In the genomic region with DNA sequence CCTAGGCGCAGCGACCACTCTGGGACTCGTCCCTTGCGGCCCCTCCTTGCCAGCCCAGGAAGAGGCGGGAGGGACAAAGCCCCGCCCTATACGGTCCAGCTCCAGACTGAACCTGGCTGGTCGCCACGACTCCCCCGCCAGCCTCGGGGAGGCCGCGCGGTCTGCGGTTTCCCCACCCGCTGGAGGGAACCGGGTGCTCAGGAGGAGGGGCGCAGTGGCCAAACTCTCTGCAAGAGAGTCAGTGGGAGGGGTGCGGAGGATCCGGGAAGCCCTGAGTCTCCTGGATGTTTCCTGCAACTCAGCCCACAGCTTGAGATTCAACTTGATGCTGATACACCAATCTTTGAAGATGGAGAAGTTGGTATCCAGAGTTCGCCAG, we compare ENCODE assay signal across 9 mouse cellular contexts. TPM values are rescaled to one million over a fixed set of nuclear protein-coding genes. Genes with fewer than 3 reads are reported as not detected.
DNase-seq lines count a peak whose midpoint lies in the region; ATAC-seq and TF ChIP-seq lines count a peak whose summit lies in the region.
"Had no signal": no experiment of that assay in that cellular context is flagged by ENCODE, and none has a peak within 500 bp of the region (broad histone marks: within the 10 kb centered on the region; RNA-seq: fewer than 3 reads in every experiment).

No protein-coding gene starts in this region.

- 0 out of 2 replicates have a peak overlapping the region, but pooled peaks have one; percentile 1 for H3K9ac ChIP-seq in intestine, embryonic 14.5 days (ENCODE audit: low read length)
- H3K9ac ChIP-seq in liver, embryonic 14.5 days (replicated peaks) = no peak overlapping the region

- no peak overlapping the region for H3K27ac ChIP-seq in intestine, embryonic 14.5 days (ENCODE audit: low read depth)
- H3K27ac ChIP-seq in liver, embryonic 14.5 days = no peak overlapping the region
- H3K27ac ChIP-seq: macrophage had no signal

- H3K27me3 ChIP-seq in intestine, embryonic 14.5 days (replicated peaks; ENCODE audit: control insufficient read depth, insufficient read depth, low read length) = peaks cover 56% of the 10 kb centered on the region
- peaks cover 47% of the 10 kb centered on the region for H3K27me3 ChIP-seq in liver, embryonic 14.5 days (ENCODE audit: control insufficient read depth, insufficient read depth, low read length)

- peak overlapping the region; percentile 47 for H3K4me3 ChIP-seq in intestine, embryonic 14.5 days (ENCODE audit: low read depth, low read length)
- peak overlapping the region; percentile 14 to 16 for H3K4me3 ChIP-seq in liver, embryonic 14.5 days (ENCODE audit: insufficient read depth in 1 of 2, low read depth in 2 of 2, low read length in 2 of 2)

- intact Hi-C loops in gastrocnemius, postnatal 36 days (cut with DNase I) = no loop called here

- ATAC-seq in frontal cortex, adult (ENCODE audit: low TSS enrichment) = peak; percentile 35; the same call in 1 of the 2 replicates
- peak; percentile 83 for ATAC-seq in intestine, embryonic 14.5 days (replicated peaks; ENCODE audit: low FRiP score, low TSS enrichment, low read depth)
- 0 out of 2 replicates have a peak, but pooled peaks have one; percentile 23 for ATAC-seq in liver, embryonic 14.5 days (ENCODE audit: insufficient read depth)

- peak overlapping the region; percentile 76 for H3K4me2 ChIP-seq in intestine, embryonic 14.5 days (ENCODE audit: low read length)
- peak overlapping the region; percentile 47 for H3K4me2 ChIP-seq in liver, embryonic 14.5 days (ENCODE audit: low read depth)

- no peak for TF ChIP-seq EP300 in liver, embryonic 14.5 days (IDR thresholded peaks at IDR 0.05; ENCODE audit: low read depth)

- H3K36me3 ChIP-seq in intestine, embryonic 14.5 days (ENCODE audit: control insufficient read depth, insufficient read depth, low read length) = no peaks in the 10 kb centered on the region
- no peaks in the 10 kb centered on the region for H3K36me3 ChIP-seq in liver, embryonic 14.5 days (replicated peaks; ENCODE audit: control insufficient read depth, insufficient read depth, low read depth)

- no peak for TF ChIP-seq CTCF in liver, embryonic 14.5 days (IDR thresholded peaks at IDR 0.05; ENCODE audit: low read depth)

- WGBS in intestine, embryonic 14.5 days = 0% methylated on average over 17 of the region's 21 CpGs
- under 1% methylated on average over 21 of the region's 21 CpGs for WGBS in liver, embryonic 14.5 days (ENCODE audit: insufficient replicate concordance)

- DNase-seq in frontal cortex, postnatal 36 days (ENCODE audit: low spot score in 2 of 2) = no peak
- peak; percentile 45 to 69 for DNase-seq in cerebellum, postnatal 25 days
- peak; percentile 68 to 69 for DNase-seq in gastrocnemius, postnatal 36 days
- DNase-seq in intestine, embryonic 14.5 days (ENCODE audit: low spot score) = peak; percentile 83
- DNase-seq in liver, embryonic 14.5 days (ENCODE audit: low read depth in 3 of 3, low spot score in 3 of 3) = no peak
- DNase-seq in neural tube, embryonic 10.5 days (ENCODE audit: extremely low spot score, low spot score) = peak; percentile 65
- DNase-seq in yolk sac, embryonic 10.5 days (ENCODE audit: low spot score) = peak; percentile 60

- H3K9me3 ChIP-seq in intestine, embryonic 14.5 days (ENCODE audit: control insufficient read depth, low read length) = no peaks in the 10 kb centered on the region
- no peaks in the 10 kb centered on the region for H3K9me3 ChIP-seq in liver, embryonic 14.5 days (ENCODE audit: control insufficient read depth, low read length)

- peaks cover 11% of the 10 kb centered on the region for H3K4me1 ChIP-seq in intestine, embryonic 14.5 days (replicated peaks; ENCODE audit: control insufficient read depth, insufficient read depth, low read length)
- H3K4me1 ChIP-seq in liver, embryonic 14.5 days (replicated peaks; ENCODE audit: control insufficient read depth in 2 of 2, insufficient read depth in 2 of 2, low read length in 1 of 2) = no peaks in the 10 kb centered on the region

RNA-seq across cellular contexts. Expression of a gene that starts 38.2 kb away (rescaled TPM):
- 10 to 100 TPM; 22.0 to 22.7 TPM for total RNA-seq in gastrocnemius, postnatal 36 days (2021)
- polyA plus RNA-seq in intestine, embryonic 14.5 days (2014; fragmentation: Nextera tagmentation; extraction: Ambion mirVana) = 21.9 and 28.6 TPM in 2 replicates
- polyA plus RNA-seq in liver, embryonic 14.5 days (2012; rRNA removed) = 6.8 and 7.9 TPM in 2 replicates
- polyA plus RNA-seq in liver, embryonic 14.5 days (2014; fragmentation: Nextera tagmentation; extraction: Ambion mirVana) = 15.1 and 20.0 TPM in 2 replicates

RNA-seq across cellular contexts. Expression of a gene that starts 39.4 kb away (rescaled TPM):
- total RNA-seq in gastrocnemius, postnatal 36 days (2021) = under 1 TPM; 0.18 to 0.49 TPM
- 7.6 and 7.8 TPM in 2 replicates for polyA plus RNA-seq in intestine, embryonic 14.5 days (2014; fragmentation: Nextera tagmentation; extraction: Ambion mirVana)
- 0.36 and 0.38 TPM in 2 replicates for polyA plus RNA-seq in liver, embryonic 14.5 days (2012; rRNA removed)
- 0.42 and 0.59 TPM in 2 replicates for polyA plus RNA-seq in liver, embryonic 14.5 days (2014; fragmentation: Nextera tagmentation; extraction: Ambion mirVana)
- polyA plus RNA-seq: macrophage had no signal

RNA-seq across cellular contexts. Expression of a gene that starts 57.5 kb away (rescaled TPM):
- not detected for total RNA-seq in gastrocnemius, postnatal 36 days (2021)
- 0.07 and 0.08 TPM in 2 replicates for polyA plus RNA-seq in intestine, embryonic 14.5 days (2014; fragmentation: Nextera tagmentation; extraction: Ambion mirVana)
- 0.26 and 0.45 TPM in 2 replicates for polyA plus RNA-seq in liver, embryonic 14.5 days (2012; rRNA removed)
- 0.32 and 0.33 TPM in 2 replicates for polyA plus RNA-seq in liver, embryonic 14.5 days (2014; fragmentation: Nextera tagmentation; extraction: Ambion mirVana)
- polyA plus RNA-seq: macrophage had no signal

RNA-seq across cellular contexts. Expression of a gene that starts 58.7 kb away (rescaled TPM):
- not detected for total RNA-seq in gastrocnemius, postnatal 36 days (2021)
- 1.1 TPM in 2 replicates for polyA plus RNA-seq in intestine, embryonic 14.5 days (2014; fragmentation: Nextera tagmentation; extraction: Ambion mirVana)
- 0.01 TPM in 1 of 2 replicates, not detected in the other for polyA plus RNA-seq in liver, embryonic 14.5 days (2012; rRNA removed)
- polyA plus RNA-seq in liver, embryonic 14.5 days (2014; fragmentation: Nextera tagmentation; extraction: Ambion mirVana) = not detected in 2 replicates
- polyA plus RNA-seq: macrophage had no signal

Comparison
In these comparisons a context has a peak if more than half of its experiments do, and no peak if none do; other contexts are left out.
1. ATAC-seq: peak in every context shown above with its lines; median percentile 83 in intestine, embryonic 14.5 days; 35 in frontal cortex, adult; 23 in liver, embryonic 14.5 days.
2. DNase-seq: peak in cerebellum, postnatal 25 days (2 of 2), gastrocnemius, postnatal 36 days (2 of 2), intestine, embryonic 14.5 days (single experiment), neural tube, embryonic 10.5 days (single experiment) and yolk sac, embryonic 10.5 days (single experiment); none in frontal cortex, postnatal 36 days (0 of 2) and liver, embryonic 14.5 days (0 of 3).